Comparison of ENCODE assay signal across 17 mouse cellular contexts in the genomic region with DNA sequence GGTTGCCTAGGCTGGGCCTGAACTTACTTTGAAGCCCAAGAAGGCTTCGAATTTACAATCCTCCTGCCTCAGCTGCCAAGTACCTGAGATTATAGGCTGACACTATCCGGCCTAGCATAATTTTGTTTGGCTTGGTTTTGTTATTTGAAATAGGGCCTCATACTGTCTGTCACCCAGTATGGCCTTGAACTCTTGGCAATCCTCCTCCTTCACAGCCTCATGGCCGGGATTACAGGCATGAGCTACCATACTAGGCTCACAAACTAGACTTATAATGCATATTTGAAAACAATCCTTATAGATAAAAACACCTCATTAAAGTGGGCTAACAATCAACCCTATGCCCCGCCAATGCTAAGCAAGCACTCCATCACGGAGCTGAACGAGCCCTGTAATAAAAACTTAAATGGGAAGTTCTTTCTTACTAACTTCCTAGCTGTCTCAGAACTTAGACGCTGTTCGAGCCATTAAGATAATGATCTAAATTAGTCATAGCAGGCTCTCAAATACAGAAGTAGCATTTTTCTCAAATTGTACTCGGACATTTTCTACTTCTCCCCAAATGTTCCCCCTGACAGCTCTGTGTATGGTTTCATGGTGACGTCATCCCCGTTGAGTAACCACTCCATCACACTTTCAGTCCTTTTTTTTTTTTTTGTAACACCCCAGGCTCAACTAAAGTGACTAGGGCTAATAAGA. TPM values are rescaled to one million over a fixed set of nuclear protein-coding genes. Genes with fewer than 3 reads are reported as not detected.
DNase-seq lines count a peak whose midpoint lies in the region; ATAC-seq lines count a peak whose summit lies in the region.
"Had no signal": no experiment of that assay in that cellular context is flagged by ENCODE, and none has a peak within 500 bp of the region (broad histone marks: within the 10 kb centered on the region; RNA-seq: fewer than 3 reads in every experiment).

No protein-coding gene starts in this region.

- intact Hi-C loops in heart, postnatal 10 days (cut with DNase I): loop anchor here (5.0 kb wide), 1 partner anchor 40 kb away; a partner anchor contains a TSS

- H3K36me3 ChIP-seq in heart, embryonic 12.5 days: peaks cover 42% of the 10 kb centered on the region

- no peak overlapping the region for H3K4me3 ChIP-seq in heart, embryonic 12.5 days
- H3K4me3 ChIP-seq: gastrocnemius, adult 2 months; heart, adult 2 months; hindbrain, embryonic 13.5 days; neural tube, embryonic 12.5 days had no signal

- peak; percentile 84 for DNase-seq in heart, adult 11 months
- DNase-seq in A20 (ENCODE audit: low read depth, low spot score) (peak; percentile 73), MEL-GATA-1-ER (ENCODE audit: extremely low read depth, low read depth) (peak; percentile 46)
- DNase-seq in induced T-regulatory cell, adult 2 months (ENCODE audit: low read depth): peak; percentile 14
- DNase-seq in heart, postnatal 10 days: no peak
- no peak for DNase-seq in cerebellum, adult 11-12 months
- DNase-seq in cerebellum, adult 18-20 months: no peak
- DNase-seq: cerebellum, adult 9-10 months; forebrain, postnatal 0 days; gastrocnemius, adult 2 months; heart, adult 2 months; kidney, postnatal 25 days; lung, adult 2 months had no signal

- H3K9me3 ChIP-seq in heart, embryonic 12.5 days (replicated peaks): no peaks in the 10 kb centered on the region
- H3K9me3 ChIP-seq: hindbrain, embryonic 13.5 days; neural tube, embryonic 12.5 days had no signal

- H3K9ac ChIP-seq in heart, embryonic 12.5 days: no peak overlapping the region
- H3K9ac ChIP-seq: forebrain, postnatal 0 days; hindbrain, embryonic 13.5 days; neural tube, embryonic 12.5 days had no signal

- 77% methylated on average over 11 of the region's 11 CpGs for WGBS in heart, embryonic 12.5 days

- no peak overlapping the region for H3K4me2 ChIP-seq in heart, embryonic 12.5 days
- H3K4me2 ChIP-seq: hindbrain, embryonic 13.5 days; neural tube, embryonic 12.5 days had no signal

- no peak for ATAC-seq in heart, embryonic 12.5 days (ENCODE audit: insufficient number of reproducible peaks, low FRiP score)
- ATAC-seq: forebrain, postnatal 0 days; intestine, embryonic 16.5 days had no signal

- H3K27me3 ChIP-seq in heart, embryonic 12.5 days (replicated peaks): no peaks in the 10 kb centered on the region
- H3K27me3 ChIP-seq: hindbrain, embryonic 13.5 days; neural tube, embryonic 12.5 days had no signal

- H3K4me1 ChIP-seq in heart, embryonic 12.5 days (replicated peaks): peaks cover 10% of the 10 kb centered on the region; the same call in 1 of the 2 replicates
- H3K4me1 ChIP-seq: hindbrain, embryonic 13.5 days; neural tube, embryonic 12.5 days had no signal

- H3K27ac ChIP-seq in heart, embryonic 12.5 days (ENCODE audit: poor library complexity, severe bottlenecking): no peak overlapping the region
- H3K27ac ChIP-seq: gastrocnemius, adult 2 months; heart, adult 2 months; hindbrain, embryonic 13.5 days; neural tube, embryonic 12.5 days had no signal

RNA-seq across cellular contexts. Expression of a gene that starts 40.6 kb away (rescaled TPM):
- polyA plus RNA-seq in heart, embryonic 12.5 days (2016; fragmentation: Nextera tagmentation; extraction: Ambion mirVana): 92.1 and 92.8 TPM in 2 replicates
- 100 to 1,000 TPM; 213 to 220 TPM for total RNA-seq in heart, postnatal 10 days (2021)

Comparison
In these comparisons a context has a peak if more than half of its experiments do, and no peak if none do; other contexts are left out.
1. DNase-seq: peak in heart, adult 11 months (single experiment), A20 (single experiment), MEL-GATA-1-ER (single experiment) and induced T-regulatory cell, adult 2 months (single experiment); none in heart, postnatal 10 days (0 of 2), cerebellum, adult 11-12 months (single experiment) and cerebellum, adult 18-20 months (0 of 2).